In the genomic region with DNA sequence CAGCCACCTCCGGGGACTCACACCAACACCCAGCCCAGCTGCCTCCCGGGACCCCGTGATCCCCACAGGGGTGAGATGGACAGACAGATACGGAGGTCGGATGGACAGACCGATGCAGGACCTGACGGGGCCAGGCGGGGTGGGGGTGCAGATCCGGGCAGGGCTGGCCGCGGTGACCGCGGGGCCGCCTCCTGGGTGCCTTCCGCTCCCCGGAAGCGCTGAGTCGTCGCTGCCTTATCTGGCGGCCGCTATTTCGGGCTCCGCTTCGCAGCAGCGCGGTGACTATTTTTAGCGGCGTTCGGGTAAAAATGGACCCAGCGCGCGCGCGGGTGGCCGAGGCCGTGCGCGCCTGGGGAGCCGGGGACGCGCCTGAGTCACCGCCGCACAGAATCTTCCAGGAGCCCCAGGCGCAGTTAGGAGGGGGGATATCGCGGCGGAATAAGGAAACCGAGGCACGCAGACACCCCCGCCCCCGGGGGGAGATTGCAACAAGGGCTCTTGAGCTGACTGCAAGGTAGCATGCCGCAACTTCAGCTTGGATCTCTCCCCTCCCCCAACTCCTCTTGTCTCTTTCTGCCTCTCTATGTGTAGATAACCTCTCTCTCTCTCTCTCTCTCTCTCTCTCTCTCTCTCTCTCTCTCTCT, we compare ENCODE assay signal across 8 mouse cellular contexts. TPM values are rescaled to one million over a fixed set of nuclear protein-coding genes. Genes with fewer than 3 reads are reported as not detected.
DNase-seq lines count a peak whose midpoint lies in the region; ATAC-seq and TF ChIP-seq lines count a peak whose summit lies in the region.

No protein-coding gene starts in this region.

- WGBS in hindbrain, embryonic 15.5 days, result under 1% methylated on average over 51 of the region's 52 CpGs

- H3K27me3 ChIP-seq in Patski, result no peaks in the 10 kb centered on the region
- no peaks in the 10 kb centered on the region for H3K27me3 ChIP-seq in hindbrain, embryonic 15.5 days

- no peaks in the 10 kb centered on the region for H3K36me3 ChIP-seq in hindbrain, embryonic 15.5 days

- H3K9me3 ChIP-seq in hindbrain, embryonic 15.5 days, result no peaks in the 10 kb centered on the region

- POLR2A ChIA-PET in Patski (lab: Charles Lee), result interaction anchor here (0.8 kb wide), 1 partner anchor 29 kb away, joined by 3 read pairs; no protein-coding TSS in a partner anchor

- CTCF ChIA-PET in Patski (lab: Charles Lee), result no interaction called here

- DNase-seq in Patski (ENCODE audit: low read depth, low spot score), result no peak
- peak; percentile 85 to 88 for DNase-seq in cerebellum, postnatal 25 days
- peak; percentile 84 for DNase-seq in gastrocnemius, adult 18-20 months (ENCODE audit: low spot score)
- peak; percentile 83 to 91 for DNase-seq in left cerebral cortex, adult 18-20 months (ENCODE audit: low spot score in 2 of 2)
- peak; percentile 75 for DNase-seq in lung, postnatal 25 days (ENCODE audit: low spot score)
- DNase-seq in right cerebral cortex, adult 2 months (ENCODE audit: low spot score in 2 of 2), result peak; percentile 89 to 92
- DNase-seq in urinary bladder, adult 2 months (ENCODE audit: low spot score), result peak; percentile 62

- no peak for TF ChIP-seq CTCF in Patski (IDR thresholded peaks at IDR 0.05)

- peak overlapping the region; percentile 64 for H3K4me3 ChIP-seq in hindbrain, embryonic 15.5 days

- in situ Hi-C loops in Patski (cut with MboI; ENCODE audit: low pct_unique_long_range_greater_than_20kb), result no loop called here

- H3K9ac ChIP-seq in hindbrain, embryonic 15.5 days, result peak overlapping the region; percentile 88

- ATAC-seq in Patski, result peak; percentile 40
- ATAC-seq in hindbrain, embryonic 15.5 days (ENCODE audit: low FRiP score, low read depth), result peak; percentile 62

- peak overlapping the region; percentile 94 for H3K4me2 ChIP-seq in hindbrain, embryonic 15.5 days

- H3K27ac ChIP-seq in hindbrain, embryonic 15.5 days (replicated peaks), result peak overlapping the region; percentile 81

- peaks cover 12% of the 10 kb centered on the region for H3K4me1 ChIP-seq in hindbrain, embryonic 15.5 days (replicated peaks)

RNA-seq across cellular contexts. Expression of a gene that starts 11.7 kb away (rescaled TPM):
- polyA plus RNA-seq in Patski (2021), result 40.9 TPM
- total RNA-seq in gastrocnemius, adult 18-20 months (2021), result 10 to 100 TPM; 30.0 to 30.8 TPM
- 84.8 and 88.9 TPM in 2 replicates for polyA plus RNA-seq in hindbrain, embryonic 15.5 days (2015; fragmentation: Nextera tagmentation; extraction: Ambion mirVana)
- total RNA-seq in left cerebral cortex, adult 18-20 months (2021), result 10 to 100 TPM; 39.1 to 45.2 TPM
- 42.3 and 47.5 TPM in 2 replicates for polyA plus RNA-seq in urinary bladder, adult 2 months (2012; rRNA removed)

RNA-seq across cellular contexts. Expression of a gene that starts 23.0 kb away (rescaled TPM):
- 72.9 TPM for polyA plus RNA-seq in Patski (2021)
- 1 to 10 TPM in 1 of 2 experiments, under 1 TPM in 1; 0.57 to 2.5 TPM for total RNA-seq in gastrocnemius, adult 18-20 months (2021)
- polyA plus RNA-seq in hindbrain, embryonic 15.5 days (2015; fragmentation: Nextera tagmentation; extraction: Ambion mirVana), result 0.08 and 0.14 TPM in 2 replicates
- 10 to 100 TPM; 20.9 to 54.7 TPM for total RNA-seq in left cerebral cortex, adult 18-20 months (2021)
- polyA plus RNA-seq in urinary bladder, adult 2 months (2012; rRNA removed), result 1.5 and 2.6 TPM in 2 replicates

RNA-seq across cellular contexts. Expression of a gene that starts 26.5 kb away (rescaled TPM):
- 16.6 TPM for polyA plus RNA-seq in Patski (2021)
- 10 to 100 TPM; 10.8 to 11.4 TPM for total RNA-seq in gastrocnemius, adult 18-20 months (2021)
- polyA plus RNA-seq in hindbrain, embryonic 15.5 days (2015; fragmentation: Nextera tagmentation; extraction: Ambion mirVana), result 21.2 and 22.5 TPM in 2 replicates
- 10 to 100 TPM; 17.1 to 18.1 TPM for total RNA-seq in left cerebral cortex, adult 18-20 months (2021)
- 8.9 and 9.8 TPM in 2 replicates for polyA plus RNA-seq in urinary bladder, adult 2 months (2012; rRNA removed)

RNA-seq across cellular contexts. Expression of a gene that starts 26.7 kb away (rescaled TPM):
- polyA plus RNA-seq in Patski (2021), result 11.9 TPM
- 1 to 10 TPM; 3.6 to 5.3 TPM for total RNA-seq in gastrocnemius, adult 18-20 months (2021)
- polyA plus RNA-seq in hindbrain, embryonic 15.5 days (2015; fragmentation: Nextera tagmentation; extraction: Ambion mirVana), result 2.6 and 3.0 TPM in 2 replicates
- 1 to 10 TPM; 8.2 to 9.6 TPM for total RNA-seq in left cerebral cortex, adult 18-20 months (2021)
- polyA plus RNA-seq in urinary bladder, adult 2 months (2012; rRNA removed), result 16.5 and 19.6 TPM in 2 replicates

RNA-seq across cellular contexts. Expression of a gene that starts 49.0 kb away (rescaled TPM):
- 26.2 TPM for polyA plus RNA-seq in Patski (2021)
- 10 to 100 TPM in 1 of 2 experiments, 1 to 10 TPM in 1; 9.0 to 10.6 TPM for total RNA-seq in gastrocnemius, adult 18-20 months (2021)
- 23.8 and 24.4 TPM in 2 replicates for polyA plus RNA-seq in hindbrain, embryonic 15.5 days (2015; fragmentation: Nextera tagmentation; extraction: Ambion mirVana)
- 10 to 100 TPM; 32.2 to 36.4 TPM for total RNA-seq in left cerebral cortex, adult 18-20 months (2021)
- 23.8 and 24.5 TPM in 2 replicates for polyA plus RNA-seq in urinary bladder, adult 2 months (2012; rRNA removed)

Comparison
In these comparisons a context has a peak if more than half of its experiments do, and no peak if none do; other contexts are left out.
1. RNA of a gene that starts 23.0 kb away (polyA plus RNA-seq): 72.9 TPM in Patski (single experiment); 1.5 to 2.6 TPM in urinary bladder, adult 2 months and 0.08 to 0.14 TPM in hindbrain, embryonic 15.5 days; every median in the first group is over 10 times any median in the second.